Mouse (Mus musculus): ENCODE results near the gene Col26a1.

Gene Col26a1

GRCm38 (mm10) chr5:136694976-136695375 lies 188.0 kb downstream of the Col26a1 start:
- in situ Hi-C loops (cut with MboI, MseI), result no loop called here

DNA sequence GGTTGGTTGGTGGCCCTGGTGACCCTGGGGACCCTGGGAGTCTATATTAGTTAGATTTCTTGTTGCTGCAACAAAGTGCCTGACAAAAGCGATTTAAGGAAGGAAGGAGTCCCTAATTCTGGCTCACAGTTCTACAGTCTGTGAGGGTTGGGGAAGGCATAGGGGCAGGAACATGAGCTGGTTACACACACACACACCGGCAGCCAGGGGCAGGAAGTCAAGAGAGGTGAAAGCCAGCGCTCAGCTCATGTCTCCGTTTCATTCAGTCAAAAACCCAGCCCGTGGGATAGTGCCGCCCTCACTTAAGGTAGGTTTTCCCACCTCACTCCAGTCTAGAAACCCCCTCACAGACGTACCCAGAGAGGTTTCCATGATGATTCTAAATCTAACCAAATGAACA lies 189.6 kb downstream of the Col26a1 start:
- in situ Hi-C loops (cut with MboI, MseI), result no loop called here

DNA sequence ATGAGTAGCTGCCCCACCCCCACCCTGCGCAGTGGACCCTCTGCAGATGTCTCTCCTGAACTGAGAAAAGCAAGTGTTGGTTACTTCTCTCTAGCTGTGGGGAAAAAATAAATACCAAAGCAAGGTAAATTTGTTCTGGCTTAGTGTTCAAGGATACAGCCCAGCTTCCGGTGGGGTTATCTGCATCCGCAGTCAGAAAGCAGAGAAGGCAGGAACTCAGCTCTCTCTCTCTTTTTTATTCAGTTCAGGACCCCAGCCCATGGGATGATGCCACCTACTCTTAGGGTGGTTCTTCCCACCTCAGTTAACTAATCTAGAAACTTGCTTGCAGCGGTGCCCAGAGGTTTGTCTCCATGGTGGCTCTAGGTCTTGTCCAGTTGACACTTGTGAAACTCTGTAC lies 190.2 kb downstream of the Col26a1 start, which contains the start of gene Myl10:
Gene Myl10 (plus strand): TSS at position 363 of the 400 bp plus-strand sequence.
- in situ Hi-C loops (cut with MboI, MseI), result no loop called here
